In genomic region chr9:51990828-51991227, GRCm38 (mm10) we compare ENCODE assay signal across 8 mouse cellular contexts. TPM values are rescaled to one million over a fixed set of nuclear protein-coding genes. Genes with fewer than 3 reads are reported as not detected.
A peak's percentile ranks its signal among the peaks of the same experiment; 100 is the strongest.
DNase-seq lines count a peak whose midpoint lies in the region; ATAC-seq and TF ChIP-seq lines count a peak whose summit lies in the region.

No protein-coding gene starts in this region.

- H3K4me1 ChIP-seq in kidney, embryonic 14.5 days (ENCODE audit: control insufficient read depth, insufficient read depth, low read length), result no peaks in the 10 kb centered on the region
- no peaks in the 10 kb centered on the region for H3K4me1 ChIP-seq in G1E (ENCODE audit: insufficient read depth, low read depth, low read length)
- no peaks in the 10 kb centered on the region for H3K4me1 ChIP-seq in kidney, postnatal 0 days (replicated peaks; ENCODE audit: insufficient read depth, low read length)

- no peaks in the 10 kb centered on the region for H3K27me3 ChIP-seq in kidney, embryonic 14.5 days (ENCODE audit: control insufficient read depth, insufficient read depth, low read length)
- H3K27me3 ChIP-seq in G1E (ENCODE audit: insufficient read depth, low read length), result peaks cover 28% of the 10 kb centered on the region
- H3K27me3 ChIP-seq in kidney, postnatal 0 days (ENCODE audit: insufficient read depth, low read length), result no peaks in the 10 kb centered on the region

- peak; percentile 46 for TF ChIP-seq CTCF in G1E (IDR thresholded peaks at IDR 0.05; ENCODE audit: low read depth, low read length)
- peak; percentile 71 for TF ChIP-seq CTCF in kidney, postnatal 0 days (IDR thresholded peaks at IDR 0.05; ENCODE audit: low read depth)

- ATAC-seq in kidney, embryonic 14.5 days (ENCODE audit: low FRiP score, low TSS enrichment), result no peak
- ATAC-seq in G1E (ENCODE audit: extremely low read depth, insufficient number of reproducible peaks, low FRiP score, poor library complexity, severe bottlenecking), result no peak
- peak; percentile 77 for ATAC-seq in common myeloid progenitor, adult 5-6 weeks (replicated peaks; ENCODE audit: low read depth, poor library complexity, severe bottlenecking)
- ATAC-seq in kidney, postnatal 0 days (replicated peaks; ENCODE audit: low FRiP score, low read depth), result 0 out of 2 replicates have a peak, but pooled peaks have one; percentile 61
- ATAC-seq in megakaryocyte, adult 5-6 weeks (ENCODE audit: poor library complexity, severe bottlenecking), result peak; percentile 75
- no peak for ATAC-seq in monocyte, adult 5-6 weeks (replicated peaks; ENCODE audit: insufficient number of reproducible peaks, low FRiP score, low TSS enrichment, poor library complexity, severe bottlenecking)

- no peak overlapping the region for H3K9ac ChIP-seq in kidney, embryonic 14.5 days (ENCODE audit: low read depth, low read length)
- no peak overlapping the region for H3K9ac ChIP-seq in kidney, postnatal 0 days (ENCODE audit: low read depth, low read length)

- H3K27ac ChIP-seq in kidney, embryonic 14.5 days (ENCODE audit: low read depth, low read length), result no peak overlapping the region
- no peak overlapping the region for H3K27ac ChIP-seq in kidney, postnatal 0 days

- H3K9me3 ChIP-seq in kidney, embryonic 14.5 days (ENCODE audit: control insufficient read depth, low read length), result peaks cover 2% of the 10 kb centered on the region; the same call in 1 of the 2 replicates
- H3K9me3 ChIP-seq in G1E (replicated peaks), result peaks cover 4% of the 10 kb centered on the region; the same call in 1 of the 2 replicates
- H3K9me3 ChIP-seq in kidney, postnatal 0 days (replicated peaks; ENCODE audit: low read length), result no peaks in the 10 kb centered on the region

- peak; percentile 65 for DNase-seq in kidney, adult 18-20 months
- DNase-seq in G1E (ENCODE audit: low spot score), result peak; percentile 24
- DNase-seq in kidney, postnatal 0 days (ENCODE audit: low spot score), result peak; percentile 71
- DNase-seq in frontal cortex, adult 2 months (ENCODE audit: extremely low spot score in 1 of 2, low spot score in 1 of 2), result no peak

- WGBS in kidney, embryonic 14.5 days, result 8% methylated on average over 2 of the region's 2 CpGs
- WGBS in kidney, postnatal 0 days, result 17% methylated on average over 2 of the region's 2 CpGs

- H3K4me2 ChIP-seq in kidney, embryonic 14.5 days (replicated peaks; ENCODE audit: low read depth, low read length), result no peak overlapping the region
- no peak overlapping the region for H3K4me2 ChIP-seq in kidney, postnatal 0 days (ENCODE audit: low read length)

- no peak overlapping the region for H3K4me3 ChIP-seq in kidney, embryonic 14.5 days (ENCODE audit: low read length)
- H3K4me3 ChIP-seq in G1E (ENCODE audit: low read depth, low read length), result no peak overlapping the region
- no peak overlapping the region for H3K4me3 ChIP-seq in kidney, postnatal 0 days (replicated peaks; ENCODE audit: low read depth, low read length)

- no peaks in the 10 kb centered on the region for H3K36me3 ChIP-seq in kidney, embryonic 14.5 days (ENCODE audit: control insufficient read depth, insufficient read depth, low read length)
- H3K36me3 ChIP-seq in G1E (replicated peaks), result no peaks in the 10 kb centered on the region
- H3K36me3 ChIP-seq in kidney, postnatal 0 days (ENCODE audit: insufficient read depth, low read length), result no peaks in the 10 kb centered on the region

RNA-seq across cellular contexts. Expression of gene Fdx1, which starts 27.5 kb away (rescaled TPM):
- 93.5 and 110 TPM in 2 replicates for polyA plus RNA-seq in kidney, embryonic 14.5 days (2014; fragmentation: Nextera tagmentation; extraction: Ambion mirVana)
- total RNA-seq in G1E (2014; fragmentation: Nextera tagmentation) (10.0 and 12.0 TPM in 2 replicates), G1E (2017) (21.4 and 37.9 TPM in 2 replicates)
- 43.9 and 60.9 TPM in 2 replicates for polyA plus RNA-seq in G1E (2012)
- 1.7 and 8.3 TPM in 2 replicates for total RNA-seq in common myeloid progenitor, adult 5-6 weeks (2017)
- 220 and 228 TPM in 2 replicates for polyA plus RNA-seq in kidney, postnatal 0 days (2015; fragmentation: Nextera tagmentation; extraction: Ambion mirVana)
- 9.5 and 12.1 TPM in 2 replicates for total RNA-seq in megakaryocyte, adult 5-6 weeks (2015)
- total RNA-seq in megakaryocyte, adult 5-6 weeks (2017), result 3.2 and 3.5 TPM in 2 replicates
- 0.75 to 4.9 TPM in 2 of 3 replicates, not detected in the other for total RNA-seq in monocyte, adult 5-6 weeks (2017)
- polyA plus RNA-seq in frontal cortex, adult 2 months (2012; rRNA removed), result 25.4 and 26.0 TPM in 2 replicates

RNA-seq across cellular contexts. Expression of gene Rdx, which starts 56.1 kb away (rescaled TPM):
- 158 and 184 TPM in 2 replicates for polyA plus RNA-seq in kidney, embryonic 14.5 days (2014; fragmentation: Nextera tagmentation; extraction: Ambion mirVana)
- 206 and 213 TPM in 2 replicates for total RNA-seq in G1E (2014; fragmentation: Nextera tagmentation)
- total RNA-seq in G1E (2017), result 237 and 248 TPM in 2 replicates
- polyA plus RNA-seq in G1E (2012), result 56.4 and 104 TPM in 2 replicates
- 249 and 252 TPM in 2 replicates for total RNA-seq in common myeloid progenitor, adult 5-6 weeks (2017)
- polyA plus RNA-seq in kidney, postnatal 0 days (2015; fragmentation: Nextera tagmentation; extraction: Ambion mirVana), result 137 and 143 TPM in 2 replicates
- total RNA-seq in megakaryocyte, adult 5-6 weeks (2015), result 62.7 and 69.8 TPM in 2 replicates
- 164 and 165 TPM in 2 replicates for total RNA-seq in megakaryocyte, adult 5-6 weeks (2017)
- 99.0 to 134 TPM (median 123 TPM) in 3 replicates for total RNA-seq in monocyte, adult 5-6 weeks (2017)
- 44.4 and 47.5 TPM in 2 replicates for polyA plus RNA-seq in frontal cortex, adult 2 months (2012; rRNA removed)

Comparison
In these comparisons a context has a peak if more than half of its experiments do, and no peak if none do; other contexts are left out.
1. ATAC-seq: peak in common myeloid progenitor, adult 5-6 weeks (single experiment), kidney, postnatal 0 days (single experiment) and megakaryocyte, adult 5-6 weeks (single experiment); none in kidney, embryonic 14.5 days (single experiment), G1E (single experiment) and monocyte, adult 5-6 weeks (single experiment).
2. DNase-seq: peak in kidney, adult 18-20 months (single experiment), G1E (single experiment) and kidney, postnatal 0 days (single experiment); none in frontal cortex, adult 2 months (0 of 2).